Mouse (Mus musculus) thymus, adult 2 months (tissue): ENCODE results near the gene Rab30.

Source experiments
- CTCF ChIP-seq: fragments of 200-500 bp; IDR thresholded peaks from 2 replicates; pipeline ENCODE4 v1.5.1; 2012; ENCODE audit warnings: mild to moderate bottlenecking, control low read depth, low read length, moderate library complexity, borderline replicate concordance; ENCODE audit not compliant: control insufficient read depth, poor library complexity, insufficient read depth; ENCODE audit errors: extremely low read depth
- POLR2A ChIP-seq: fragments of 200-500 bp; IDR thresholded peaks from 2 replicates; pipeline ENCODE4 v1.6.1; 2012; ENCODE audit warnings: mild to moderate bottlenecking, low read length, control low read depth, moderate library complexity; ENCODE audit not compliant: control insufficient read depth, poor library complexity, insufficient read depth; ENCODE audit errors: extremely low read depth

DNA sequence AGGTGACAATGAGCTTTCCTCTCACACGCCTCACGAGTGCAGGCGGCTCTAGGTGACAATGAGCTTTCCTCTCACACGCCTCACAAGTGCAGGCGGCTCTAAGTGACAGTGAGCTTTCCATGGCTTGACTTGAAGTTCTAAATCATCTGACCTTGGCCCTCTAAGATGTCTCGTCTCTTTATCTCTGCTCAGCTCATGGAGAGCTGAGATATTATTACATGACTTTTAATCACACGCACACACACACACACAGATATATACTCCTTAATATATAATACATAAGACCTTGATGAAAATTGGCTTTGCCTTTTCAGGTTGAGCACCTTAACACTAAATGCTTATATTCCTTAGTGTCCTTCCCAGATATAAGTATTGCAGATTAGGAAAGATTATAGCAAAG lies 145.4 kb downstream of the Rab30 start:
- TF ChIP-seq CTCF = no peak
- TF ChIP-seq POLR2A = no peak
